Mouse (Mus musculus) heart, adult 8-10 months (tissue): ENCODE data around the gene Fam120b. TPM values are rescaled to one million over a fixed set of nuclear protein-coding genes. Genes with fewer than 3 reads are reported as not detected.
A peak's percentile ranks its signal among the peaks of the same experiment; 100 is the strongest.
"Not testable (repeated sequence)": the region's sequence is repeated elsewhere in the genome, so short reads cannot be mapped to it uniquely, and the experiment has no call there.

Source experiments
- DNase-seq: peaks from one replicate; pipeline ENCODE4 v3.0.0; 2022; ENCODE audit warnings: low spot score
- total RNA-seq, 4 experiments: library from RNA; stranded (reverse); gene quantifications; 2 replicates each; pipeline ENCODE4 v1.2.4; 2022

Gene Fam120b
- total RNA-seq, 4 experiments from 2014 or later: 11.2 to 14.7 (median 14.2) TPM

- DNase-seq: no peak
These were observed 35.5 kb downstream of the Fam120b start for GRCm38 (mm10) chr17:15431551-15431950.

GRCm38 (mm10) chr17:15432036-15432435, 36.0 kb downstream of the Fam120b start:
- no peak for DNase-seq

- no peak for DNase-seq
These were observed 38.7 kb downstream of the Fam120b start for GRCm38 (mm10) chr17:15434748-15435147.

GRCm38 (mm10) chr17:15440067-15440462, 44.1 kb downstream of the Fam120b start:
- no peak for DNase-seq

GRCm38 (mm10) chr17:15440463-15441121, 44.6 kb downstream of the Fam120b start:
- no peak for DNase-seq

- DNase-seq: no peak
These were observed 49.4 kb downstream of the Fam120b start for GRCm38 (mm10) chr17:15445421-15445820.

- no peak for DNase-seq
These were observed 51.8 kb downstream of the Fam120b start for GRCm38 (mm10) chr17:15447831-15448230.

- DNase-seq: not testable (repeated sequence)
These were observed 53.1 kb downstream of the Fam120b start for GRCm38 (mm10) chr17:15449144-15449543.

GRCm38 (mm10) chr17:15449606-15450005, 53.6 kb downstream of the Fam120b start:
- no peak for DNase-seq

GRCm38 (mm10) chr17:15455203-15455602, 59.2 kb downstream of the Fam120b start:
- no peak for DNase-seq

GRCm38 (mm10) chr17:15456595-15456994, 60.6 kb downstream of the Fam120b start:
- DNase-seq: no peak

GRCm38 (mm10) chr17:15459761-15460160, 63.8 kb downstream of the Fam120b start:
- DNase-seq: no peak

- DNase-seq: peak; percentile 38
These were observed 66.0 kb downstream of the Fam120b start for GRCm38 (mm10) chr17:15461921-15462495.

GRCm38 (mm10) chr17:15467669-15468068, 71.7 kb downstream of the Fam120b start:
- DNase-seq: peak; percentile 55

- no peak for DNase-seq
These were observed 76.7 kb downstream of the Fam120b start for GRCm38 (mm10) chr17:15472671-15473070.

Other genes with a start within 250 kb of the Fam120b start
- 1 to 10 TPM; 3.7 to 7.3 (median 5.7) TPM for gene Dll1, start 19.3 kb upstream of the Fam120b start, total RNA-seq
- 100 to 1,000 TPM; 115 to 133 (median 121) TPM for gene Psmb1, start 103.5 kb downstream of the Fam120b start, total RNA-seq
- gene Tbp, start 103.7 kb downstream of the Fam120b start, total RNA-seq: 10 to 100 TPM in 2 of 4 experiments, 1 to 10 TPM in 2; 8.4 to 11.2 (median 9.4) TPM
- gene Pdcd2, start 131.1 kb downstream of the Fam120b start, total RNA-seq: 10 to 100 TPM; 16.6 to 19.2 (median 17.4) TPM
- 1 to 10 TPM in 3 of 4 experiments, under 1 TPM in 1; 0.95 to 3.1 (median 1.4) TPM for gene Prdm9, start 168.2 kb downstream of the Fam120b start, total RNA-seq